Mouse (Mus musculus) forebrain, embryonic 12.5 days (tissue): Measurements from ENCODE around the gene Mid1. TPM values are rescaled to one million over a fixed set of nuclear protein-coding genes. Genes with fewer than 3 reads are reported as not detected.
A peak's percentile ranks its signal among the peaks of the same experiment; 100 is the strongest.
"Not testable (repeated sequence)": the region's sequence is repeated elsewhere in the genome, so short reads cannot be mapped to it uniquely, and the experiment has no call there.

ENCODE experiments used
- ATAC-seq: fragments of 200-750 bp; cut with Nextera tagmentation; 2 replicates; pipeline ENCODE4 v1.8.0; 2017; ENCODE audit warnings: moderate TSS enrichment; ENCODE audit not compliant: low FRiP score
- H3K27ac ChIP-seq: fragments of 300-500 bp; sonication (generic); 2 replicates; pipeline ENCODE4 v1.5.1; 2016; ENCODE audit warnings: mild to moderate bottlenecking
- H3K27me3 ChIP-seq: fragments of 300-500 bp; sonication (generic); 2 replicates; pipeline ENCODE4 v1.6.1; 2016; ENCODE audit warnings: mild to moderate bottlenecking
- H3K36me3 ChIP-seq: fragments of 300-500 bp; sonication (generic); replicated peaks from 2 replicates; pipeline ENCODE4 v1.6.1; 2016; ENCODE audit warnings: mild to moderate bottlenecking
- H3K4me1 ChIP-seq: fragments of 300-500 bp; sonication (generic); 2 replicates; pipeline ENCODE4 v1.6.1; 2016
- H3K4me2 ChIP-seq: fragments of 300-500 bp; sonication (generic); 2 replicates; pipeline ENCODE4 v1.6.1; 2016; ENCODE audit warnings: mild to moderate bottlenecking, moderate library complexity
- H3K4me3 ChIP-seq: fragments of 300-500 bp; sonication (generic); replicated peaks from 2 replicates; pipeline ENCODE4 v1.5.1; 2016; ENCODE audit warnings: mild to moderate bottlenecking
- H3K9ac ChIP-seq: fragments of 300-500 bp; sonication (generic); 2 replicates; pipeline ENCODE4 v1.6.1; 2016; ENCODE audit warnings: mild to moderate bottlenecking
- H3K9me3 ChIP-seq: fragments of 300-500 bp; sonication (generic); 2 replicates; pipeline ENCODE4 v1.6.1; 2016
- WGBS: fragments of 180-500 bp; shearing (Covaris S2); methylation state at CpG from one replicate; pipeline ENCODE4 v1.1.7; 2016; 5-methylcytosine and 5-hydroxymethylcytosine counted together
- polyA plus RNA-seq: library from polyadenylated mRNA; unstranded; fragments of >200 nt; fragmentation: Nextera tagmentation; extraction: Ambion mirVana; gene quantifications from 2 replicates; pipeline ENCODE4 v1.2.1, GENCODE M21; 2016

Mid1 gene
- polyA plus RNA-seq, 1 experiment from 2014 or later, result 16.2 TPM

DNA sequence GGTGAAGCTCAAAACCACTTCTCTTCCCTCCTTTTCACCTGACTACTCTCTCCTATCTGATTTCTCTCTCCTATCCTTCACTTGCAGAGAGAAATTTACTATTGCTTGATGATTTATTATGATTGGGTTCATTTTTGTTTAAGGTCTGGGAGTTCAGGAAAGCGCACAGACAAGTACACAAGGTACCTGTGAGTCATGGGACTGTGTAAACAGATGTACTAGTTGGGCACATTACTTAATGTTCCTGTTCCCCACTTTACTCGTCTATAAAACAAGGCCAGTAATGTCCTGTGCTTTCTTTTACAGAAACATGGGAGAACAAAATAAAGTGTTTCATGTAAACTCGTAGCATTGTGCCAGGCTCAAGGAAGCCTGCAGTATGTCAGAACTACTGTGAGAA is 248.2 kb downstream of the Mid1 start:
- H3K27me3 ChIP-seq, result peaks cover 20% of the 10 kb centered on the region
- no peak overlapping the region for H3K27ac ChIP-seq
- peaks cover 29% of the 10 kb centered on the region for H3K4me1 ChIP-seq
- H3K9ac ChIP-seq, result no peak overlapping the region
- WGBS, result 75% methylated on average over 3 of the region's 3 CpGs
- no peak overlapping the region for H3K4me2 ChIP-seq
- no peak for ATAC-seq
- no peaks in the 10 kb centered on the region for H3K9me3 ChIP-seq
- no peak overlapping the region for H3K4me3 ChIP-seq
- no peaks in the 10 kb centered on the region for H3K36me3 ChIP-seq

DNA sequence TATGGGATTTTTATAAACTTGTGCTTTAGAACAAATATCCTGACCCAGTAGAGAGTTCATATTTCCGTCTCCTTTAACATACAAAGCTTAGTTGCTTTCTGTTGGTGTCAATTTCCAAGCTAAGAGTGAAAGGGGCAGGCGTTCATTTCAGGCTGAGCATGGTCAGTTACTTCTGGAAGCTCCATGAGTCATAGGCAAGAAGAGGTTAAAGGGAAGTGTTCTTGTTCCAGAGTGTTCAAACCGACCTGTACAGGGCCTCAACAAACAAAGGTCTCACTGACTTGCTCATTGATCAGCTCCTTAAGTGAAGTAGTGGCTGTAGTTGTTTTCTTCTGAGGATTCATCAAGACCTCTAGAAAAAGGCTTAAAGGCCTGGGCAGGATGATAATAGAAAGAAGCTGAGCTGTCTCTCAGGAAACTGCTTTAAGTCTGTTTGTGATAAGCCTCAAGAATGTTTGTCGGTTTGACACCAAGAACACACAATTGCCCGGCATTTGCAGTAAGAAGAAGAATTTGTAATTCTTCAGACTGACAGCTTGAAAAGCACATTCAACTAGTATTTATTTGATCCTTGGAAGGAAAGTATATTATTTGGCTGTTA is 252.2 kb downstream of the Mid1 start:
- no peaks in the 10 kb centered on the region for H3K36me3 ChIP-seq
- no peak overlapping the region for H3K9ac ChIP-seq
- no peaks in the 10 kb centered on the region for H3K9me3 ChIP-seq
- 51% methylated on average over 5 of the region's 5 CpGs for WGBS
- no peak overlapping the region for H3K4me3 ChIP-seq
- peaks cover 29% of the 10 kb centered on the region for H3K4me1 ChIP-seq
- no peak overlapping the region for H3K4me2 ChIP-seq
- no peak for ATAC-seq
- H3K27me3 ChIP-seq, result peaks cover 24% of the 10 kb centered on the region
- no peak overlapping the region for H3K27ac ChIP-seq

- H3K4me1 ChIP-seq, result peaks cover 10% of the 10 kb centered on the region
- H3K4me3 ChIP-seq, result no peak overlapping the region
- no peak overlapping the region for H3K9ac ChIP-seq
- peaks cover 11% of the 10 kb centered on the region; the same call in 1 of the 2 replicates for H3K27me3 ChIP-seq
- H3K9me3 ChIP-seq, result no peaks in the 10 kb centered on the region
- 96% methylated on average over 4 of the region's 4 CpGs for WGBS
- H3K4me2 ChIP-seq, result no peak overlapping the region
- no peak overlapping the region for H3K27ac ChIP-seq
- H3K36me3 ChIP-seq, result no peaks in the 10 kb centered on the region
- no peak for ATAC-seq
Measured at GRCm38 (mm10) chrX:169940531-169940930, 255.5 kb downstream of the Mid1 start.

DNA sequence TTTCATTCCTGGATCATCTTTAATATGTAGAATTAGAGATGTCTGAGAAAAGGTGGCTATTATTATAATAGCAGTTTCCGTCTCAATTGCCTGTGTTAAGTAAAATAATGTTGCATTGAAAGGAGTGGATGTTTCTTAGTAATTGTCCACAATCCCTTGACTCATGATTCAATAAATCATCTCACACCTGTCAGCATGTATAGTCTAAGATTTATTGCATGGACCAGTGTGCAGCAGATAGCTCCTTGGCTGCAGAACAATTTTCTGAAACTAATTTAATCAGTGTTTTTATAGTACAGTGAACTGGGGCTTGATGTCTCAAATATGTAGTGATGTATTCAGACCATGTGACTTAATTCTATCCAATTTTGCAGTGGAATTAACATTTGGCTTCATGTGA is 265.6 kb downstream of the Mid1 start:
- H3K36me3 ChIP-seq, result no peaks in the 10 kb centered on the region
- no peak for ATAC-seq

DNA sequence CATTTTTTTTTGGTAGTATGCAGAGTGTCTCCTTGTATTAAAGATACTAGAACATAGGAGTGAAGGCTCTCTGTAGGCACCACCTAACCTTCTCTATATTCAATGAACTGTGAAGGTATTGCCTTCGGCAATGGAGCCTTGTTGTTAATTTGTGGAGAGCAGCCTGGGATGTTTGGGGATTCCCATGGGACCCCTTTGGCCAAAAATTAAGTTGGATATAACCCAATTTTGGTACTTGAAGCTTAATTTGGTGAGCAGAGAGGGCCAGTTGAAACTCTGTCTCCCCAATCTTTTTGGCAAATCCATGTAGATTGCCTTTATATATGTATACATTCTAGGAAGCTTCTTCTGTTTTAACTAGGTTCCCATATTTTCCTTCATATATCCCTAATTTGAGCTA is 284.3 kb downstream of the Mid1 start:
- WGBS, result 93% methylated on average over 1 of the region's 1 CpGs
- Histone ChIP-seq H3K9me3 (peaks cover 20% of the 10 kb centered on the region), H3K4me3 (no peak overlapping the region), H3K27me3 (no peaks in the 10 kb centered on the region), H3K9ac (no peak overlapping the region), H3K4me1 (no peaks in the 10 kb centered on the region), H3K36me3 (peaks cover 26% of the 10 kb centered on the region), H3K4me2 (no peak overlapping the region), H3K27ac (no peak overlapping the region)
- no peak for ATAC-seq

More for the DNA sequence above, 265.6 kb downstream of the Mid1 start:
- no peaks in the 10 kb centered on the region for H3K4me1 ChIP-seq
- H3K9ac ChIP-seq, result no peak overlapping the region
- H3K27ac ChIP-seq, result no peak overlapping the region
- WGBS, result 55% methylated on average over 1 of the region's 1 CpGs
- no peak overlapping the region for H3K4me2 ChIP-seq
- peaks cover 6% of the 10 kb centered on the region; the same call in 1 of the 2 replicates for H3K27me3 ChIP-seq
- H3K4me3 ChIP-seq, result no peak overlapping the region
- no peaks in the 10 kb centered on the region for H3K9me3 ChIP-seq

DNA sequence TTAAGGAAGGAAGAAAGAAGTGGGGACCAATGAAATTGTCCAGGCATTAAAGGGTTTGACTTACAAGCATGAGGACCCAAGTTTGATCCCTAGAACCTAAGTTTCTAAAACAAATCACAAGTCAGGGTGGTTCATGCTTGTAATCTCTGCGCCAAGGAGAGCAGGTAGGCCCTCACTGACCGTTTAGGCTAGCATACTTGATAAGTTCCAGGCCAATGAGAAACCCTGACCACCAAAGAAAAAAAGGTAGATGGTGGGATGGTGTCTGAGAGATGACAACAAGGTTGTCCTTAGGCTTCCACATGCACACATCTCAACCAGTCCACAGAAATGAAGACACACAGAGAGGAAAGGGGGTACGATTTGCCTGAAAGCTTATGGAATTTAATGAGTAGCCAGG is 284.8 kb downstream of the Mid1 start:
- Histone ChIP-seq H3K9me3 (peaks cover 24% of the 10 kb centered on the region), H3K36me3 (peaks cover 30% of the 10 kb centered on the region)
- peak; percentile 24; the same call in 1 of the 2 replicates for ATAC-seq
- WGBS, result 86% methylated on average over 3 of the region's 3 CpGs
- H3K4me1 ChIP-seq, H3K4me3 ChIP-seq, H3K9ac ChIP-seq, H3K4me2 ChIP-seq, H3K27me3 ChIP-seq, H3K27ac ChIP-seq: not testable (repeated sequence)

DNA sequence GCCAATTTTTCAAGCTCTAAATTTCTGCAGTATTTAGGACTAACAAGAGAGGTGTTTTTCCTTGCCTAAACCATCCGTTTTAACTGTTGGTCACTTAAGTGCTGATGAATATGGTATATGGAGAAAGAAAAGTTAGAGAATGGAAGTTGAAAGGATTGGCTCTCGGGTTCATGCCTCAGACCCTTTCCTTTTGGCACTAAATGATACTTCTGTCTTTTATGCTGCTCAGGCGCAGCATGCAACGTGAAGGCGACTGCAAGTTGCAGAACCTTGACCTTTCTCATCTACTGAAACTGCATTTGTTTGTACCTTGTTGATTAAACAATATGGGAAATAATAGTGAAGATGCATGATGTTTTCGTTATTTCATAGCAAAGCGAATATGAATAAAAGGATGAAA is 285.5 kb downstream of the Mid1 start:
- ATAC-seq, H3K9ac ChIP-seq, H3K27ac ChIP-seq, H3K4me3 ChIP-seq, H3K27me3 ChIP-seq, H3K4me1 ChIP-seq, H3K4me2 ChIP-seq: not testable (repeated sequence)
- 88% methylated on average over 7 of the region's 7 CpGs for WGBS
- Histone ChIP-seq H3K36me3 (peaks cover 38% of the 10 kb centered on the region), H3K9me3 (peaks cover 32% of the 10 kb centered on the region)

DNA sequence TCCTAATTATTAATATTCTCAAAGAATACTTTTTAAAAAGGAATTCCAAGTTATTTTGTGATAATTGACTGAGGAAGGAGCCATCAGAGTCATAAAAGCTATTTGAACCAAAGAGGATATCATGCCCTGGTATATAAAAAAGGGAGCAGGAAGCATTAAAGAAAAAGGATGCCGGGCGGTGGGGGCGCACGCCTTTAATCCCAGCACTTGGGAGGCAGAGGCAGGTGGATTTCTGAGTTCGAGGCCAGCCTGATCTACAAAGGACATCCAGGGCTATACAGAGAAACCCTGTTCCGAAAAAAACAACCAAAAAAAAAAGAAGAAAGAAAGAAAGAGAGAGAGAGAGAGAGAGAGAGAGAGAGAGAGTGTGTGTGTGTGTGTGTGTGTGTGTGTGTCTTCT is 286.6 kb downstream of the Mid1 start:
- not testable (repeated sequence) for H3K9ac ChIP-seq, H3K27me3 ChIP-seq, H3K4me3 ChIP-seq, H3K27ac ChIP-seq, ATAC-seq, H3K4me2 ChIP-seq, H3K4me1 ChIP-seq
- Histone ChIP-seq H3K9me3 (peaks cover 37% of the 10 kb centered on the region), H3K36me3 (peaks cover 41% of the 10 kb centered on the region)
- 88% methylated on average over 6 of the region's 6 CpGs for WGBS

- H3K27me3 ChIP-seq, H3K4me2 ChIP-seq, H3K4me1 ChIP-seq, H3K27ac ChIP-seq, H3K9ac ChIP-seq, H3K4me3 ChIP-seq: not testable (repeated sequence)
- Histone ChIP-seq H3K36me3 (peaks cover 45% of the 10 kb centered on the region), H3K9me3 (peaks cover 37% of the 10 kb centered on the region)
- 80% methylated on average over 2 of the region's 2 CpGs for WGBS
- ATAC-seq, result peak; percentile 34; the same call in 1 of the 2 replicates
Measured at GRCm38 (mm10) chrX:169972131-169972530, 287.1 kb downstream of the Mid1 start.

DNA sequence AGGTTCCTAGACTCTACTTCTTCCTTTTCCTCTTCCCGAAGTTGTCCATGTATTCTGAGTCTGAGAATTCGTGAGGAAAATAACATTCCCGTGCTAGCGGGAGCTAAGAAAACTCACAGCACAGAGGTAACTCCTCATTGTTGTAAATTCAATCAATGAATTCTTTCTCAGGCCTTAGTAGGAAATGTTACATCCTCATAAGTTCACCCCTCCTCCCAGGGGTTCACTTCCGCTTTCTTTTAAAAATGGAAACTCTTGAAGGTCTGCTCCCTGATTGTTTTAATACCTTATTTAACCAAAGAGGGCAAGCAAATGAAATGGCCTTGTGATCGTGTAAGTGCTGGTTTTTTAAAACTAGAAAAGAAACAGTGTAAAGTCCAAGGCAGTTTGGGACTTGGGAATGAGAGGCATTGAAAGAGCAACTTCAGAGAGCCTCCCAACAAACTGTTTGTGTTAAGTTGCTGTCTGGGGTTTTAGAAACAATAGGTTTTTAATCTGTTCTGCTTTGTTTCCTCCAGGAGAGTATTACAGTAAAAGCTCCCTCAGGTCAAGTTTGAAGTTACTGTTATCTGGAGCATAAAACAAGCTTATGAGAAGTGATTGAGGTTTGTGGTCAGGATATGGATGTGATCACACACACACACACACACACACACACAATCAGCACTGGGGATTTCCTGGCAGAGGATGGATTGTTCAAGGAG is 287.9 kb downstream of the Mid1 start:
- ATAC-seq, H3K4me1 ChIP-seq, H3K27ac ChIP-seq, H3K4me2 ChIP-seq, H3K9ac ChIP-seq, H3K4me3 ChIP-seq, H3K27me3 ChIP-seq: not testable (repeated sequence)
- peaks cover 50% of the 10 kb centered on the region for H3K36me3 ChIP-seq
- peaks cover 39% of the 10 kb centered on the region for H3K9me3 ChIP-seq
- 74% methylated on average over 6 of the region's 6 CpGs for WGBS

GRCm38 (mm10) chrX:169973806-169974205 is 288.8 kb downstream of the Mid1 start:
- not testable (repeated sequence) for H3K4me1 ChIP-seq, H3K9ac ChIP-seq, H3K4me2 ChIP-seq, H3K4me3 ChIP-seq, ATAC-seq, H3K27me3 ChIP-seq, H3K27ac ChIP-seq
- Histone ChIP-seq H3K9me3 (peaks cover 48% of the 10 kb centered on the region), H3K36me3 (peaks cover 59% of the 10 kb centered on the region)
- 61% methylated on average over 3 of the region's 3 CpGs for WGBS

DNA sequence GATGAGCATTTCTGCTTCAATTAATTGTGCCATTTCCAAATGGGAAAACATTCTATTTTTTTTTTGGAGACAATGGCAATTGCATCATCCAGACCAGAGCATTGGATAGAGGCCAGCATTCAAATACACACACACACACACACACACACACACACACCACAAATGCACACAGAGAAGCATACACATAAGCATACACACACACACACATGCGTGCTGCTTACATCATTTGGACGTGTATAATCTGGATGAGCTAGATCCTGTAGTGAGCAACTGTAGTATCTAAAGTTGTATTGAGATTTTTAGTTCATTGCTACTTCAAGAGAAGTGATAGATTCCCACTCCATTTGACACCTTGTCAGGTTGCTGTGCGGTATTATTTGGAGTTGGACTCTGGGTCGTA is 289.5 kb downstream of the Mid1 start:
- H3K9ac ChIP-seq, ATAC-seq, H3K4me3 ChIP-seq, H3K4me1 ChIP-seq, H3K27ac ChIP-seq, H3K4me2 ChIP-seq, H3K27me3 ChIP-seq: not testable (repeated sequence)
- H3K36me3 ChIP-seq, result peaks cover 60% of the 10 kb centered on the region
- peaks cover 55% of the 10 kb centered on the region for H3K9me3 ChIP-seq
- 65% methylated on average over 4 of the region's 4 CpGs for WGBS

- not testable (repeated sequence) for H3K4me3 ChIP-seq, H3K9ac ChIP-seq, H3K4me1 ChIP-seq, ATAC-seq, H3K27ac ChIP-seq, H3K4me2 ChIP-seq, H3K27me3 ChIP-seq
- peaks cover 56% of the 10 kb centered on the region for H3K36me3 ChIP-seq
- 78% methylated on average over 6 of the region's 6 CpGs for WGBS
- peaks cover 56% of the 10 kb centered on the region for H3K9me3 ChIP-seq
Measured at GRCm38 (mm10) chrX:169974974-169975373, 290.0 kb downstream of the Mid1 start.
